Mouse (Mus musculus): ENCODE data around the gene Rras2. TPM values are rescaled to one million over a fixed set of nuclear protein-coding genes. Genes with fewer than 3 reads are reported as not detected.

Rras2 gene
- total RNA-seq, 1 experiment from 2014 or later = 36.1 TPM

GRCm38 (mm10) chr7:114071851-114072616 lies 45.5 kb downstream of the Rras2 start:
- DNase-seq = peak; percentile 40

GRCm38 (mm10) chr7:114071395-114071794 lies 46.2 kb downstream of the Rras2 start:
- no peak for DNase-seq

DNA sequence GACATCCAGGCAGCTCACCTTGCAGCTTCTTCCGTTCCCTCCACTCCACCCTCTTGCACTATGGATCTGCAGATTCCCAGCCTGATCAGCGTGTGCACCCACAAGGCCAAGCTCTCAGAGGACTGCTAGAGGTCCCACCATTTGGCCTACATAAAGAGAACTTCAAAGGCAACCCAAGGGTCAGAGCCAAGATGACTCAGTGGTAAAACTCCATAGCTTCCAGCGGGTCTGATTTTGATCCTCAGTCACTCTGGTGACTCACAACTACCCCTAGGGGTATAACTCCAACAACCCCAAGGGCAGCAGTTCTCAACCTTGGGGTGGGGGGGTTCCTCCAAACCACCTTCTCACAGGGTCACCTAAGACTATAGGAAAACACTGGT lies 47.1 kb downstream of the Rras2 start:
- DNase-seq = peak; percentile 57

- no peak for DNase-seq
Observed at GRCm38 (mm10) chr7:114069726-114070457, 47.7 kb downstream of the Rras2 start.

DNA sequence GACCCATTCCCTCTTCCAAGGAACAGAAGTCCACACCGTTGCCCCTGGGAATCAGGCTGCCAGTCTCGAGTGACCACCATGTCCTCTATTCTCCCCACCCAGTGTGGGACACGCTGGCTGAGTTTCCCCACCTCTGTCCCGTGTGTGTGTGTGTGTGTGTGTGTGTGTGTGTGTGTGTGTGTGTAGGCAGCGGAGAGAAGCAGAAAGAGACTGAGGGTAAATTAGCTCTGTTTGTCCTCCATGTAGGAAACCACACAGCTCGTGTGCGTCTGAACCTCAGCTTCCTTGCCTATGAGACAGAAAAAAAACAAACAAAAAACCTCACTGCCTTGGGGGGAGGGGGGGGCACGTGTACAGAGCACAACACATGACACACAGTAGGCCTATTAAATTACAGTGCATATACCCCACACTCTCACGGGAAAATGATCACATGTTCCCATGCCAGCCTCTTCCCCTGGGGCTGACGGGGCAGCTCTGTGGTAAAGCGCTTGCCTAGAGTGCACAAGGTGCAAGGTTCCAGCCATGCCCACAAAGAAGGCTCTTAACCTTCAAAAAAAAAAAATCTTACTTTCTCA lies 48.5 kb downstream of the Rras2 start:
- DNase-seq = peak; percentile 54

- peak; percentile 91 for DNase-seq
Observed at GRCm38 (mm10) chr7:114066529-114067178, 50.9 kb downstream of the Rras2 start.

GRCm38 (mm10) chr7:114065407-114066185 lies 52.0 kb downstream of the Rras2 start:
- no peak for DNase-seq

DNA sequence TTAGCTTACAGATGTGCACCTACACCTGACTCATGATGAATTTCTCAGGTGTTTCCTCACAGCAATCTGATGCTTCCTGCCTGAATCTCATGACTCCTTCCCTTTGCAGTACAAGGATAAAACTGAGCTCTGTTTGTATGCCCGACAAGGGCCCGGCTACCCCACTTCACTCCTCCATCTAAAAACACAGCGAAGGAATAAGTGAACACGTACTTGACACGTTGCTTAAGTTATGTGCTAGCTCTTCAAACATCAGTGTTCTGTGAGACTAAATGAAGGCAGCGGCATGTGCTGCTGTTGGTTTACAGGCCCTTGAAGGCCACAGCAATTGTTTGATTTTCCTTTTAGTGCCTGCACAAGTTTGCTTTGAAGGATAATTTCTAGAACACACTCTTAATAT lies 53.6 kb downstream of the Rras2 start:
- DNase-seq = no peak

DNA sequence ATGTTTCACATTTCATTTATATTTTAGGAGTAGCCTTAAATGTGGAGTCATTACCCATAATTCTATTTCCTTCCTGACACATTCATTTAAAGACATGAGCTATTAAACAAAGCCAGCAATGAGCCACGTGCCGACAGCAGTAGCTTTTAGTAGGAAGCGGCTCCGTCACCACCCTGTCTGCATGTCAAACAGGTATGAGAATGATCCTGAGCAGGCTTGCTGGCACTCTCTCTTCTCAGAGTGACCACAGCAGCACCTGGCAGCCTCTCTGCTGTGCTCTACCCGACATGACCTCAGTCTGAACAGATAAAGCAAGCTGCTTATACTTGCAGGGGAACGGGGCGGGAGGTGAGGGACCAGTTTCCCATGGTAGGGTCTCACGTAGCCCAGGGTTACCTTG lies 54.0 kb downstream of the Rras2 start:
- DNase-seq = no peak

- DNase-seq = peak; percentile 63
Observed at GRCm38 (mm10) chr7:114062451-114062850, 55.1 kb downstream of the Rras2 start.

- no peak for DNase-seq
Observed at GRCm38 (mm10) chr7:114060445-114060844, 57.1 kb downstream of the Rras2 start.

- no peak for DNase-seq
Observed at GRCm38 (mm10) chr7:114058927-114059441, 58.6 kb downstream of the Rras2 start.

DNA sequence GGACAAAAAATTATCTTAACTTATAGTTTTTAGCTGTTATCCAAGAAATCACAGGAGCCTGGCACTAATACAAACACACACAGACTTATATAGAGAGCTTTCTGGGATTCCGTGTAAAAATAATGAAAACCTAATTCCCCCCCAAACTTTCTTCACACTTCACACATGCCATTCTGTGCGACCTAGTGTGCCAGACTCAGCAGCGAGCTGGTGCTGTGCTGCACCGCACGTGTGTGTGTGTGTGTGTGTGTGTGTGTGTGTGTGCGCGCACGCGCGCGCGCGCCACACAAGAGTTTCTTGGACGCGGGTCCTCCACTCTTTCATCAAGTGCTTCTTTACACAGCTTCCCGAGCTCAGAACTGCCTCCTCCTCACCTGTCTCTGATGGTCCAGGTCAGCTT lies 59.4 kb downstream of the Rras2 start:
- no peak for DNase-seq

DNA sequence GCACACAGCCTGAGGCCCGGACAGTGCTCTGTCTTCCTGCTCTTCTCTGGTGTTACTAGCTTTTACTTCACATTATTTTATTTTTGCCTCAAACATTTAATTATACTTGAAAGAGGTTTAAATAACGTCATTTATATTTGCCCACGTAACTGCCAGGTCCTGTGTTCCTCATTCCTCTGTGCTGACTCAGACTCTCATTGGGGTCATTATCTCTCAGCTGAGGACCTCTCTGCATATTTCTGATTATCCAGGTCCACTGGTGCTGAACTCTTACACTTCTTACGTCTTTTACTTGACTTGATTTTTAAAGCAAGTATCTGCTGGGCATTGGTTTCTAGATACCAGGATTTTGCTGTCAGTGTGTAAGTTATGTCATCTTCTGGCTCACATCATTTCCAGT lies 63.9 kb downstream of the Rras2 start:
- no peak for DNase-seq

GRCm38 (mm10) chr7:114045814-114046213 lies 71.8 kb downstream of the Rras2 start:
- no peak for DNase-seq

DNA sequence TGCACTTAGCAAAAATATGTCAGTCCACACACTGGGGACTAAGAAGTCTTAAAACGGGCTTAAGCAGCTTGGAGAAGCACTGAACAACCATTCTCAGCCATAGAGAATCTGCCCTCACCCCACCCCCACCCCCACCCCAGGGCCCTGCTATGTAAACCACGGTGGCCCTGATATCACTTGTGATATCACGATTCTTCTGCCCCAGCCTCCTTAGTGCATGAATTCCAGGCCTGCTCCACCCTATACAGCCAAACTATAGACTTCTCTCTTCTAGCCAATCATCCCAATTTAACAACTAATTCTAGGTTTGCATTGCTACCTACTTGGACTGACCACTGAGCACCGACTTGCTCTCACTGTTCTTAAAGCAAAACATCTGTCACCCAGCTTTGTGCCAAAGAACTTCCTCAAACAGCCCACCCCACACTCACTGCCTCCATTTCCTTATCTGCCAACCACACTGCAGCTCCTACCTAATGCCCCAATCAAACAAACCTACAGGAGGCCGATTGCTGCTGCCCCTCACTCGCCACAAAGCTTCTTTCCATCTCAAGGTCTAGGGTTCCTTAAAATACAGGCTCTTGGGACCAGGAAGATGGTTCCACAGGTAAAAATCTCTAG lies 73.5 kb downstream of the Rras2 start:
- no peak for DNase-seq

- no peak for DNase-seq
Observed at GRCm38 (mm10) chr7:114042973-114043928, 74.3 kb downstream of the Rras2 start.

DNA sequence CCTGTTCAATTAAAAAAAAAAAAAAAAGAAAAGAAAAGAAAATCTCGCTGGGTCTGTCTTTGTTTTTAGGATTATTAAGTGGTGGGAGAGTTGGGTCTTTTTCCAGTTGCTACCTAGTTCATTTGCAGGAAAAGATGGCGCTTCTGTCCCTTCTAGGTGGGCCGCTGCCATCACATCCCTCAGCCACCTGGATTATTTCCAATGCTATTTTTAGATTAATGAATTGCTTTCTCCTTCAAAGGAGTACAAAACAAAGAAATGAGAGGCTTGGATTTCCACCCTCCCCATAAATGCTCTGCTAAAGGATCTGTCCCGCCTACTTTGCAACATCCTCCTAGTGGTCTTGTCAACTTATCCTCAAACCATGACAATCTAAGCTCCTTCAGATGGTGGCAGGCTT lies 76.2 kb downstream of the Rras2 start:
- no peak for DNase-seq

- DNase-seq = no peak
Observed at GRCm38 (mm10) chr7:114037237-114037636, 80.3 kb downstream of the Rras2 start.

GRCm38 (mm10) chr7:114029596-114029995 lies 88.0 kb downstream of the Rras2 start:
- peak; percentile 88 for DNase-seq

Data from adrenal gland, postnatal 14 days (tissue).